Mouse (Mus musculus): ENCODE measurements around the gene Csrp1. TPM values are rescaled to one million over a fixed set of nuclear protein-coding genes. Genes with fewer than 3 reads are reported as not detected.
A peak's percentile ranks its signal among the peaks of the same experiment; 100 is the strongest.

Csrp1 gene
- total and polyA plus RNA-seq, 3 experiments: 0.05 to 0.38 TPM; not detected in 1

GRCm38 (mm10) chr1:135725324-135725723 lies 5.5 kb downstream of the Csrp1 start:
- no peak overlapping the region for H3K4me3 ChIP-seq (ENCODE audit: low read depth, low read length)
- H3K27me3 ChIP-seq (ENCODE audit: insufficient read depth, low read length): peaks cover 19% of the 10 kb centered on the region
- no peak for DNase-seq (ENCODE audit: low spot score)
- ATAC-seq (ENCODE audit: extremely low read depth, insufficient number of reproducible peaks, low FRiP score, poor library complexity, severe bottlenecking): no peak
- TF ChIP-seq GATA2 (IDR thresholded peaks at IDR 0.05; ENCODE audit: borderline replicate concordance, low read depth, low read length): no peak
- no peak for TF ChIP-seq CTCF (IDR thresholded peaks at IDR 0.05; ENCODE audit: low read depth, low read length)
- TF ChIP-seq GATA1 (IDR thresholded peaks at IDR 0.05; ENCODE audit: borderline replicate concordance, low read length): no peak
- TF ChIP-seq TAL1 (conservative IDR thresholded peaks at IDR 0.05; ENCODE audit: low read depth, low read length): no peak
- peaks cover 5% of the 10 kb centered on the region; the same call in 1 of the 2 replicates for H3K4me1 ChIP-seq (ENCODE audit: insufficient read depth, low read depth, low read length)
- H3K9me3 ChIP-seq (replicated peaks): no peaks in the 10 kb centered on the region
- no peaks in the 10 kb centered on the region for H3K36me3 ChIP-seq (replicated peaks)

GRCm38 (mm10) chr1:135725936-135726335 lies 6.1 kb downstream of the Csrp1 start:
- TF ChIP-seq GATA1 (IDR thresholded peaks at IDR 0.05; ENCODE audit: borderline replicate concordance, low read length): no peak
- no peak for TF ChIP-seq CTCF (IDR thresholded peaks at IDR 0.05; ENCODE audit: low read depth, low read length)
- TF ChIP-seq TAL1 (conservative IDR thresholded peaks at IDR 0.05; ENCODE audit: low read depth, low read length): no peak
- TF ChIP-seq POLR2AphosphoS5 (IDR thresholded peaks at IDR 0.05; ENCODE audit: insufficient replicate concordance, low read depth, low read length): no peak
- no peak for TF ChIP-seq GATA2 (IDR thresholded peaks at IDR 0.05; ENCODE audit: borderline replicate concordance, low read depth, low read length)
- H3K36me3 ChIP-seq (replicated peaks): no peaks in the 10 kb centered on the region
- no peaks in the 10 kb centered on the region for H3K9me3 ChIP-seq (replicated peaks)
- ATAC-seq (ENCODE audit: extremely low read depth, insufficient number of reproducible peaks, low FRiP score, poor library complexity, severe bottlenecking) (no peak), DNase-seq (ENCODE audit: low spot score) (no peak)
- peaks cover 5% of the 10 kb centered on the region; the same call in 1 of the 2 replicates for H3K4me1 ChIP-seq (ENCODE audit: insufficient read depth, low read depth, low read length)
- no peak overlapping the region for H3K4me3 ChIP-seq (ENCODE audit: low read depth, low read length)
- peaks cover 22% of the 10 kb centered on the region for H3K27me3 ChIP-seq (ENCODE audit: insufficient read depth, low read length)

DNA sequence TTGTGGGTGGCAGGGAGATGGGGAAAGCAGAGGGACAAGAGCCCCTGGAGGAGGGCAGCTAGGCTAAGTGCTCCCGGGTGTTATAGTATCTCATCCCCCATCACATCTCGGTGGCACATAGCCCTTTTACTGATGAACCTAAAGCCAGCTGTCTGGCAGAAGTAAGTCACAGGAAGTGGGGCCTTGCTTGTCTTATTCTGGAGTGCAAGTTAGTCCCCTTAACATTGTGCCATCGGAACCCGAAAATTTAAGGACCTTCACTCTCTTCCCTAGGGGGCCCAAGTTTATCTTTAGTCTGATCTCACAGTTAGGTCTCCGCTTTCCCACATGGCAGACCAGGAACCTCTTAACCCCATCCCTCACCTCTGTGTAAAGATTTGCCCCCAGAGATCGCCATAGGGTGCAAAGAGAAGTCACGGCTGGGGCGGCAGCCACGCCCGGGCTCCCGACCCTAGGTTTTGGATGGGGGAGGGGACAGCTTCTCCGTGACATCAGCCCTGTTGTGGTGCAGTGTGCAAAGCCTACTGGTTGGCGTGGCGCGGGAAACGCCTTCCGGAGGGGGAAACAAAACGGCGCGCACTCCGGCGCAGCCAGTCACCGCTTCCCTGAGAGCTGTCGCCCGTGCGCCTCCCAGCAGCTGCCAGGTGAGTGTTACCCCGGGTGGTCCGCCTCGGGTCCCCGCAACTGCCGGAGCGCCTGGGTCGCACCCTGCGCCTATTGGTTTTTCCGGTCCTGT lies 8.9 kb downstream of the Csrp1 start:
- Histone ChIP-seq H3K36me3 (replicated peaks) (no peaks in the 10 kb centered on the region), H3K27me3 (ENCODE audit: insufficient read depth, low read length) (peaks cover 27% of the 10 kb centered on the region), H3K4me1 (ENCODE audit: insufficient read depth, low read depth, low read length) (peaks cover 5% of the 10 kb centered on the region; the same call in 1 of the 2 replicates), H3K4me3 (ENCODE audit: low read depth, low read length) (0 out of 2 replicates have a peak overlapping the region, but pooled peaks have one; percentile 17), H3K9me3 (replicated peaks) (no peaks in the 10 kb centered on the region)
- DNase-seq (ENCODE audit: low spot score) (no peak), ATAC-seq (ENCODE audit: extremely low read depth, insufficient number of reproducible peaks, low FRiP score, poor library complexity, severe bottlenecking) (no peak)
- TF ChIP-seq GATA2 (IDR thresholded peaks at IDR 0.05; ENCODE audit: borderline replicate concordance, low read depth, low read length): no peak
- TF ChIP-seq CTCF (IDR thresholded peaks at IDR 0.05; ENCODE audit: low read depth, low read length): no peak
- no peak for TF ChIP-seq TAL1 (conservative IDR thresholded peaks at IDR 0.05; ENCODE audit: low read depth, low read length)
- TF ChIP-seq GATA1 (IDR thresholded peaks at IDR 0.05; ENCODE audit: borderline replicate concordance, low read length): no peak
- TF ChIP-seq POLR2AphosphoS5 (IDR thresholded peaks at IDR 0.05; ENCODE audit: insufficient replicate concordance, low read depth, low read length): no peak

DNA sequence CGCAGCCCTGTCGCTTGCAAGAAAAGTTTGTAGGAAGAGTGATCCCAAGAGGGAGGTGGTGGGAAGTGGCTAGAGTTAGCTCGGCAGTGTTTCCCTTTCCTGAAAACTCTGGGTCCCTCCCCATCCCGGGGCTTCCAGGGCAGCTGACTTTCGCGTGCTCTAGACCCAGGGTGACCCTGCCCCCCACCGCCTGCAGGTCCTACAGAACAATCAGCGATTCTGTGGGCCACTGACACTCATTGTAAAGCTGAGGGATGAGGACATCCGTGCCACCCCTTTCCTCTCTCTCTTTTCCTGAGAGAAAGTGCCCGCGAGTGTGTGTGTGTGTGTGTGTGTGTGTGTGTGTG lies 9.5 kb downstream of the Csrp1 start:
- no peaks in the 10 kb centered on the region for H3K9me3 ChIP-seq (replicated peaks)
- H3K27me3 ChIP-seq (ENCODE audit: insufficient read depth, low read length): peaks cover 30% of the 10 kb centered on the region
- ATAC-seq (ENCODE audit: extremely low read depth, insufficient number of reproducible peaks, low FRiP score, poor library complexity, severe bottlenecking) (no peak), DNase-seq (ENCODE audit: low spot score) (no peak)
- no peaks in the 10 kb centered on the region for H3K36me3 ChIP-seq (replicated peaks)
- TF ChIP-seq GATA2 (IDR thresholded peaks at IDR 0.05; ENCODE audit: borderline replicate concordance, low read depth, low read length): no peak
- no peak for TF ChIP-seq TAL1 (conservative IDR thresholded peaks at IDR 0.05; ENCODE audit: low read depth, low read length)
- TF ChIP-seq POLR2AphosphoS5 (IDR thresholded peaks at IDR 0.05; ENCODE audit: insufficient replicate concordance, low read depth, low read length): no peak
- TF ChIP-seq CTCF (IDR thresholded peaks at IDR 0.05; ENCODE audit: low read depth, low read length): no peak
- TF ChIP-seq GATA1 (IDR thresholded peaks at IDR 0.05; ENCODE audit: borderline replicate concordance, low read length): no peak
- 0 out of 2 replicates have a peak overlapping the region, but pooled peaks have one; percentile 17 for H3K4me3 ChIP-seq (ENCODE audit: low read depth, low read length)
- H3K4me1 ChIP-seq (ENCODE audit: insufficient read depth, low read depth, low read length): peaks cover 5% of the 10 kb centered on the region; the same call in 1 of the 2 replicates

- ATAC-seq (ENCODE audit: extremely low read depth, insufficient number of reproducible peaks, low FRiP score, poor library complexity, severe bottlenecking) (no peak), DNase-seq (ENCODE audit: low spot score) (no peak)
- peaks cover 31% of the 10 kb centered on the region for H3K27me3 ChIP-seq (ENCODE audit: insufficient read depth, low read length)
- H3K9me3 ChIP-seq (replicated peaks): no peaks in the 10 kb centered on the region
- no peak for TF ChIP-seq GATA1 (IDR thresholded peaks at IDR 0.05; ENCODE audit: borderline replicate concordance, low read length)
- TF ChIP-seq POLR2AphosphoS5 (IDR thresholded peaks at IDR 0.05; ENCODE audit: insufficient replicate concordance, low read depth, low read length): no peak
- TF ChIP-seq CTCF (IDR thresholded peaks at IDR 0.05; ENCODE audit: low read depth, low read length): no peak
- TF ChIP-seq TAL1 (conservative IDR thresholded peaks at IDR 0.05; ENCODE audit: low read depth, low read length): no peak
- TF ChIP-seq GATA2 (IDR thresholded peaks at IDR 0.05; ENCODE audit: borderline replicate concordance, low read depth, low read length): no peak
- no peak overlapping the region for H3K4me3 ChIP-seq (ENCODE audit: low read depth, low read length)
- H3K4me1 ChIP-seq (ENCODE audit: insufficient read depth, low read depth, low read length): peaks cover 5% of the 10 kb centered on the region; the same call in 1 of the 2 replicates
- no peaks in the 10 kb centered on the region for H3K36me3 ChIP-seq (replicated peaks)
These were observed 10.0 kb downstream of the Csrp1 start for GRCm38 (mm10) chr1:135729821-135730220.

DNA sequence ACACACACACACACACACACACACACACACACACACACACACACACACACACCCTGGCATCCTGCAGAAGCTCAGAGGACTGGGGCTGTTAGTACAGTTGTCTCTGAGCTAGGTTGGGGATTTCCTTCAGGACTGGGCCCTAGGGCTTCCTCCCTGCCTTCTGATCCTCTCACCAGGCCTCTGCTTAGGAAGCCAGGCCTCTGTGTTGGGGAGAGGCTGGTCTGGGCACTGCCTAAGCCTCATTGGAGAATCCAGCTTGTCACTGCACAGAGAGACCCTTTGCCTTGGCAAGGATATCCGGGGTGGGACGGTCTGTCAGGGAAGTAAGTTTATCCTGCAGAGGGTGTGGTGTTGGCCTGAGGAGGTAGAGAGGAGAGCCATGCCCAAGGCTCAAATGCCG lies 10.4 kb downstream of the Csrp1 start:
- DNase-seq (ENCODE audit: low spot score) (no peak), ATAC-seq (ENCODE audit: extremely low read depth, insufficient number of reproducible peaks, low FRiP score, poor library complexity, severe bottlenecking) (no peak)
- Histone ChIP-seq H3K36me3 (replicated peaks) (no peaks in the 10 kb centered on the region), H3K27me3 (ENCODE audit: insufficient read depth, low read length) (peaks cover 32% of the 10 kb centered on the region), H3K4me3 (ENCODE audit: low read depth, low read length) (no peak overlapping the region), H3K4me1 (ENCODE audit: insufficient read depth, low read depth, low read length) (peaks cover 5% of the 10 kb centered on the region; the same call in 1 of the 2 replicates), H3K9me3 (replicated peaks) (no peaks in the 10 kb centered on the region)
- TF ChIP-seq POLR2AphosphoS5 (IDR thresholded peaks at IDR 0.05; ENCODE audit: insufficient replicate concordance, low read depth, low read length) (no peak), TAL1 (conservative IDR thresholded peaks at IDR 0.05; ENCODE audit: low read depth, low read length) (no peak), GATA1 (IDR thresholded peaks at IDR 0.05; ENCODE audit: borderline replicate concordance, low read length) (no peak), CTCF (IDR thresholded peaks at IDR 0.05; ENCODE audit: low read depth, low read length) (no peak), GATA2 (IDR thresholded peaks at IDR 0.05; ENCODE audit: borderline replicate concordance, low read depth, low read length) (no peak)
